Mouse (Mus musculus) T-helper 17 cell (primary cell): Measurements from ENCODE around the gene Cerk.
"Not testable (repeated sequence)": the region's sequence is repeated elsewhere in the genome, so short reads cannot be mapped to it uniquely, and the experiment has no call there.

ENCODE experiments used
- in situ Hi-C, 2 experiments: fragments of 300-600 bp; cut with MboI, MseI; formaldehyde crosslinking; loops; 1 replicate in 1 of 2; 2 replicates in 1 of 2; pipeline ENCODE4 v1.15.1; 2025; ENCODE audit warnings: high pct_unique_total_duplicates in 2 of 2

The Cerk gene

GRCm38 (mm10) chr15:86183484-86183883 lies 2.5 kb downstream of the Cerk start:
- in situ Hi-C loops: no loop called here

GRCm38 (mm10) chr15:86182646-86183045 lies 3.3 kb downstream of the Cerk start:
- in situ Hi-C loops: no loop called here

- in situ Hi-C loops: no loop called here
Measured at GRCm38 (mm10) chr15:86181941-86182439, 4.0 kb downstream of the Cerk start.

GRCm38 (mm10) chr15:86181321-86181720 lies 4.6 kb downstream of the Cerk start:
- in situ Hi-C loops: not testable (repeated sequence)

GRCm38 (mm10) chr15:86180427-86180826 lies 5.5 kb downstream of the Cerk start:
- in situ Hi-C loops: no loop called here

- in situ Hi-C loops: no loop called here
Measured at GRCm38 (mm10) chr15:86178594-86178993, 7.3 kb downstream of the Cerk start.

GRCm38 (mm10) chr15:86177703-86178251 lies 8.2 kb downstream of the Cerk start:
- in situ Hi-C loops: not testable (repeated sequence)

GRCm38 (mm10) chr15:86176771-86177702 lies 8.9 kb downstream of the Cerk start:
- in situ Hi-C loops: no loop called here

- in situ Hi-C loops: no loop called here
Measured at GRCm38 (mm10) chr15:86176166-86176565, 9.8 kb downstream of the Cerk start.

- in situ Hi-C loops: no loop called here
Measured at GRCm38 (mm10) chr15:86175253-86176050, 10.5 kb downstream of the Cerk start.

- in situ Hi-C loops: no loop called here
Measured at GRCm38 (mm10) chr15:86173136-86173985, 12.6 kb downstream of the Cerk start.

GRCm38 (mm10) chr15:86172526-86172925 lies 13.4 kb downstream of the Cerk start:
- in situ Hi-C loops: no loop called here

GRCm38 (mm10) chr15:86172124-86172523 lies 13.8 kb downstream of the Cerk start:
- in situ Hi-C loops: no loop called here

- in situ Hi-C loops: no loop called here
Measured at GRCm38 (mm10) chr15:86171316-86171715, 14.6 kb downstream of the Cerk start.

- in situ Hi-C loops: loop anchor here in 1 of 2 experiments (5.0 kb wide), 1 partner anchor 33 kb away; no protein-coding TSS in a partner anchor
Measured at GRCm38 (mm10) chr15:86169817-86170110, 16.2 kb downstream of the Cerk start.

- in situ Hi-C loops: loop anchor here in 1 of 2 experiments (5.0 kb wide), 1 partner anchor 33 kb away; no protein-coding TSS in a partner anchor
Measured at GRCm38 (mm10) chr15:86168941-86169816, 16.8 kb downstream of the Cerk start.

- in situ Hi-C loops: loop anchor here in 1 of 2 experiments (5.0 kb wide), 1 partner anchor 34 kb away; no protein-coding TSS in a partner anchor
Measured at GRCm38 (mm10) chr15:86168505-86168867, 17.5 kb downstream of the Cerk start.

- in situ Hi-C loops: loop anchor here in 1 of 2 experiments (5.0 kb wide), 1 partner anchor 34 kb away; no protein-coding TSS in a partner anchor
Measured at GRCm38 (mm10) chr15:86167787-86168504, 18.0 kb downstream of the Cerk start.

- in situ Hi-C loops: loop anchor here in 1 of 2 experiments (5.0 kb wide), 1 partner anchor 35 kb away; no protein-coding TSS in a partner anchor
Measured at GRCm38 (mm10) chr15:86167032-86167655, 18.8 kb downstream of the Cerk start.
